Mouse (Mus musculus) retina, postnatal 7 days (tissue): ENCODE data around the gene Pdcl2.
A peak's percentile ranks its signal among the peaks of the same experiment; 100 is the strongest.

Source experiments
- DNase-seq: peaks from one replicate; pipeline ENCODE4 v3.0.0-alpha.2; 2012; ENCODE audit warnings: low read depth, low spot score

The Pdcl2 gene

GRCm38 (mm10) chr5:76303745-76304451, 27.1 kb downstream of the Pdcl2 start:
- DNase-seq, result peak; percentile 83

- no peak for DNase-seq
Observed at GRCm38 (mm10) chr5:76303379-76303744, 27.6 kb downstream of the Pdcl2 start.

GRCm38 (mm10) chr5:76302009-76302408, 28.9 kb downstream of the Pdcl2 start:
- DNase-seq, result no peak

GRCm38 (mm10) chr5:76289234-76289691, 41.7 kb downstream of the Pdcl2 start:
- no peak for DNase-seq

- DNase-seq, result no peak
Observed at GRCm38 (mm10) chr5:76288256-76288655, 42.7 kb downstream of the Pdcl2 start.

- DNase-seq, result no peak
Observed at GRCm38 (mm10) chr5:76287062-76287461, 43.9 kb downstream of the Pdcl2 start.

- no peak for DNase-seq
Observed at GRCm38 (mm10) chr5:76285699-76286098, 45.3 kb downstream of the Pdcl2 start.

- DNase-seq, result no peak
Observed at GRCm38 (mm10) chr5:76283890-76284289, 47.1 kb downstream of the Pdcl2 start.

GRCm38 (mm10) chr5:76274977-76275376, 56.0 kb downstream of the Pdcl2 start:
- DNase-seq, result no peak
